Mouse (Mus musculus) lung, embryonic 15.5 days (tissue): Measurements from ENCODE around the gene Dmrt3. TPM values are rescaled to one million over a fixed set of nuclear protein-coding genes. Genes with fewer than 3 reads are reported as not detected.

Experiments used
- ATAC-seq: fragments of 200-750 bp; cut with Nextera tagmentation; 2 replicates; pipeline ENCODE4 v1.8.0; 2017; ENCODE audit warnings: moderate number of reproducible peaks, borderline replicate concordance; ENCODE audit not compliant: low FRiP score, low TSS enrichment; ENCODE audit errors: extremely low read depth
- H3K27ac ChIP-seq: fragments of 300-500 bp; sonication (generic); 2 replicates; pipeline ENCODE4 v1.5.1; 2015; ENCODE audit warnings: moderate library complexity, mild to moderate bottlenecking, inconsistent platforms
- H3K27me3 ChIP-seq: fragments of 300-500 bp; sonication (generic); 2 replicates; pipeline ENCODE4 v1.6.1; 2015; ENCODE audit warnings: inconsistent platforms
- H3K36me3 ChIP-seq: fragments of 300-500 bp; sonication (generic); 2 replicates; pipeline ENCODE4 v1.6.1; 2015; ENCODE audit warnings: inconsistent platforms
- H3K4me1 ChIP-seq: fragments of 300-500 bp; sonication (generic); 2 replicates; pipeline ENCODE4 v1.6.1; 2015; ENCODE audit warnings: inconsistent platforms
- H3K4me2 ChIP-seq: fragments of 300-500 bp; sonication (generic); 2 replicates; pipeline ENCODE4 v1.6.1; 2015; ENCODE audit warnings: inconsistent platforms, mild to moderate bottlenecking, moderate library complexity
- H3K4me3 ChIP-seq: fragments of 300-500 bp; sonication (generic); 2 replicates; pipeline ENCODE4 v1.5.1; 2015; ENCODE audit warnings: mild to moderate bottlenecking, inconsistent platforms
- H3K9ac ChIP-seq: fragments of 300-500 bp; sonication (generic); 2 replicates; pipeline ENCODE4 v1.6.1; 2015; ENCODE audit warnings: inconsistent platforms
- H3K9me3 ChIP-seq: fragments of 300-500 bp; sonication (generic); 2 replicates; pipeline ENCODE4 v1.6.1; 2016; ENCODE audit warnings: inconsistent platforms
- WGBS: fragments of 180-500 bp; shearing (Covaris S2); methylation state at CpG from one replicate; pipeline ENCODE4 v1.1.7; 2015; 5-methylcytosine and 5-hydroxymethylcytosine counted together
- polyA plus RNA-seq: library from polyadenylated mRNA; unstranded; fragments of >200 nt; fragmentation: Nextera tagmentation; extraction: Ambion mirVana; gene quantifications from 2 replicates; pipeline ENCODE4 v1.2.1, GENCODE M21; 2015

The Dmrt3 gene
- polyA plus RNA-seq, 1 experiment from 2014 or later, result 0.29 TPM

- Histone ChIP-seq H3K27ac (no peak overlapping the region), H3K9me3 (no peaks in the 10 kb centered on the region), H3K36me3 (no peaks in the 10 kb centered on the region), H3K27me3 (peaks cover 100% of the 10 kb centered on the region), H3K4me1 (peaks cover 33% of the 10 kb centered on the region), H3K9ac (no peak overlapping the region), H3K4me3 (no peak overlapping the region), H3K4me2 (0 out of 2 replicates have a peak overlapping the region, but pooled peaks have one; percentile 64)
- WGBS, result 2% methylated on average over 33 of the region's 33 CpGs
- ATAC-seq, result no peak
These were observed 895 bp upstream of the Dmrt3 start for GRCm38 (mm10) chr19:25608961-25609850.

DNA sequence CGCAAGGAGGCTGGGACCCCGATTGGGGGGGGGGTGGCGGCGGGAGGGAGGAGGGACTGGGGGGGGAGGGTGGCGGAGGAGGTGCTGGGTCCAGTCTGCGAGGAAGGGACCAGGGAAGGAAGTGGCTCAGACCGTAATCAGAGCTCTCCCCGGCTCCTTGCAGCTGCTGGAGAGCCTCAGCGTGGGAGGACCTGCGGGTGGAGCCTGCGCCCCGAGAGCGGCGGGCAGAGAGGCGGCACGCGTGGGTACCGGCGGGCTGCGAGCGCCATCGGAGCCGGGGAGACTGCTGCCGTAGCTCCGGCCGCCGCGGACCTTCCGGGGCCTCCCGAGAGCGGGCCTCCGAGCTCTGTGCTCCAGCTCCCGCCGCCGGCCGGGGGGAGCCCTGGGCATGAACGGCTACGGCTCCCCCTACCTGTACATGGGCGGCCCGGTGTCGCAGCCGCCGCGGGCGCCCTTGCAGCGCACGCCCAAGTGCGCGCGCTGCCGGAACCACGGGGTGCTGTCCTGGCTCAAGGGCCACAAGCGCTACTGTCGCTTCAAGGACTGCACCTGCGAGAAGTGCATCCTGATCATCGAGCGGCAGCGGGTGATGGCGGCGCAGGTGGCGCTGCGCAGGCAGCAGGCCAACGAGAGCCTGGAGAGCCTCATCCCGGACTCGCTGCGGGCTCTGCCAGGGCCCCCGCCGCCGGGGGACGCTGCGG is 460 bp downstream of the Dmrt3 start:
- peak; percentile 64 for ATAC-seq
- under 1% methylated on average over 64 of the region's 71 CpGs for WGBS

GRCm38 (mm10) chr19:25611116-25611515 is 1.0 kb downstream of the Dmrt3 start:
- peak overlapping the region; percentile 36 for H3K4me3 ChIP-seq
- no peak overlapping the region for H3K9ac ChIP-seq
- H3K27me3 ChIP-seq, result peaks cover 99% of the 10 kb centered on the region
- under 1% methylated on average over 41 of the region's 42 CpGs for WGBS
- H3K4me2 ChIP-seq, result peak overlapping the region; percentile 64
- peak; percentile 13; the same call in 1 of the 2 replicates for ATAC-seq
- H3K9me3 ChIP-seq, result no peaks in the 10 kb centered on the region
- H3K4me1 ChIP-seq, result peaks cover 26% of the 10 kb centered on the region
- H3K27ac ChIP-seq, result no peak overlapping the region
- H3K36me3 ChIP-seq, result no peaks in the 10 kb centered on the region

More for the DNA sequence above, 460 bp downstream of the Dmrt3 start:
- peak overlapping the region; percentile 64 for H3K4me2 ChIP-seq
- H3K9me3 ChIP-seq, result no peaks in the 10 kb centered on the region
- no peak overlapping the region for H3K27ac ChIP-seq
- H3K9ac ChIP-seq, result no peak overlapping the region
- H3K4me3 ChIP-seq, result peak overlapping the region; percentile 36
- H3K27me3 ChIP-seq, result peaks cover 99% of the 10 kb centered on the region
- H3K36me3 ChIP-seq, result no peaks in the 10 kb centered on the region
- peaks cover 32% of the 10 kb centered on the region for H3K4me1 ChIP-seq

DNA sequence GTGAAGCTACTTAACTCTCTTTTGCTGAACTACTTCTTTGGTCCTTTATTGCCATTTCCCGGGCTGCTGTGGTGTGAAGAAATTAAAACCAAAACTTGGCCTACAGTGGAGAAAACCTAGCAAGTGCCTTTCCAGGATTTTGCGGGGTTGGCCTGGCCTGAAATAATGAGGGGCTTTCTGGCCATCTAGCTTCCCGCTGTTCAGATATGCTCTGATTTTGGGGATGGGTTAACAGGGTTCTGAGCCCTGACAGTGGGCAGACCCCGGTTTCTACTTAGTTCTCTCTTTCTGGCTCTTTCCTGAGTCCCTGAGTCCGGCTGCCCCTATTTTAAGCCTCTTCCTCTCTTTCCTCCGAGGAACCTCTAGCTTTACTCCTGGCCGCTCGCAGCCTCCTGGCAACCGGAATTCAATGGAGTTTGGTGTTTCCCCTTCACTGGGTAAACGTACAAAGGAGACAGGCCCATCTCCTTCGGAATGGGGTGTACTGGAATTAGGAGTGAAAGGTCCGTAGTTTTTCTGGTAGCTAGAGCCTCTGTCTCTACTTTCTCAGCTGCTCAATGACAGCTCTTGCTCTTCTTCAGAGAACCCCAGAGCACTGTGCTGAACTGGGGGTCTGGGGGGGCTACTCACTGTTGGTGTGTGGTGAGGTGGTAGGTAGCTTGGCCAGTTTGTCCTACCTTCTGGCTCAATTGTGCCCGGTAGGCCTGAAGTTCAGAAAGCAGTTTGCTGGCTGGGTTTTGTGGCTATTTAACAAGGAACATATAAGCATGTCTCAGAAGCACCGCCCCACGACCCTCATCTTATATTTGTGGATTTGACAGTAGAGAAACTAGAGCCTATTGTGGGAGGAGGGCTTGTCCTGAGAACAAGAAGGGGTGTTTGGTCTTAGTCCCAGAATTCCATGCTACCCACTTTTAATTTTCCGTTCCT is 2.0 kb downstream of the Dmrt3 start:
- no peaks in the 10 kb centered on the region for H3K36me3 ChIP-seq
- no peak overlapping the region for H3K9ac ChIP-seq
- no peak overlapping the region for H3K27ac ChIP-seq
- no peak overlapping the region for H3K4me3 ChIP-seq
- peaks cover 23% of the 10 kb centered on the region for H3K4me1 ChIP-seq
- ATAC-seq, result no peak
- no peaks in the 10 kb centered on the region for H3K9me3 ChIP-seq
- peaks cover 99% of the 10 kb centered on the region for H3K27me3 ChIP-seq
- 11% methylated on average over 16 of the region's 16 CpGs for WGBS
- H3K4me2 ChIP-seq, result no peak overlapping the region

GRCm38 (mm10) chr19:25612806-25613295 is 2.8 kb downstream of the Dmrt3 start:
- Histone ChIP-seq H3K36me3 (no peaks in the 10 kb centered on the region), H3K4me1 (peaks cover 23% of the 10 kb centered on the region), H3K27me3 (peaks cover 99% of the 10 kb centered on the region), H3K27ac (no peak overlapping the region), H3K4me3 (no peak overlapping the region), H3K9me3 (no peaks in the 10 kb centered on the region), H3K9ac (no peak overlapping the region), H3K4me2 (no peak overlapping the region)
- ATAC-seq, result no peak
- 14% methylated on average over 6 of the region's 6 CpGs for WGBS

GRCm38 (mm10) chr19:25613476-25614300 is 3.6 kb downstream of the Dmrt3 start:
- WGBS, result 9% methylated on average over 13 of the region's 13 CpGs
- no peak overlapping the region for H3K4me3 ChIP-seq
- no peaks in the 10 kb centered on the region for H3K9me3 ChIP-seq
- H3K9ac ChIP-seq, result no peak overlapping the region
- H3K36me3 ChIP-seq, result no peaks in the 10 kb centered on the region
- H3K27ac ChIP-seq, result no peak overlapping the region
- ATAC-seq, result no peak
- peaks cover 99% of the 10 kb centered on the region for H3K27me3 ChIP-seq
- peaks cover 23% of the 10 kb centered on the region for H3K4me1 ChIP-seq
- no peak overlapping the region for H3K4me2 ChIP-seq

DNA sequence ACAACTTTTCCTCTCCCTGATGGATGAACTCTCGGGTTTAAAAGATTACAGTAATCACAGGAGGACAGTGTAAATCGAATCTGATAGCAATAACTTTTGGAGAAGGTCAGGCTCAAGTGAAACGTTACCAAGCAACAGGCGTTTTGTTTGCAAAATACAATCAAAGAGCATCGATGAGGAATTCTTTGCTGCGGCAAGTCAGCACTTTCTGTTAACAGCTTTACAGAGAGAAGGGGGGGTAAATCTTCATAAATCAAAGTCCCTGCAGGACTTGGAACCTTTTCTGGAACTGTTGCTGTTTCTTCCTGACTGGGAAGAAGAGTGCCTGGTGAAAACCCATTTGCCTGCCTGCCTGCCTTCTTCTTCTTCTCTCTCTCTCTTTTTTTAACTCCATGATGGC is 5.8 kb downstream of the Dmrt3 start:
- Histone ChIP-seq H3K9ac (no peak overlapping the region), H3K9me3 (no peaks in the 10 kb centered on the region), H3K4me3 (no peak overlapping the region), H3K27me3 (peaks cover 99% of the 10 kb centered on the region), H3K36me3 (no peaks in the 10 kb centered on the region), H3K4me1 (peaks cover 5% of the 10 kb centered on the region), H3K27ac (no peak overlapping the region), H3K4me2 (no peak overlapping the region)
- 4% methylated on average over 6 of the region's 6 CpGs for WGBS
- ATAC-seq, result no peak

DNA sequence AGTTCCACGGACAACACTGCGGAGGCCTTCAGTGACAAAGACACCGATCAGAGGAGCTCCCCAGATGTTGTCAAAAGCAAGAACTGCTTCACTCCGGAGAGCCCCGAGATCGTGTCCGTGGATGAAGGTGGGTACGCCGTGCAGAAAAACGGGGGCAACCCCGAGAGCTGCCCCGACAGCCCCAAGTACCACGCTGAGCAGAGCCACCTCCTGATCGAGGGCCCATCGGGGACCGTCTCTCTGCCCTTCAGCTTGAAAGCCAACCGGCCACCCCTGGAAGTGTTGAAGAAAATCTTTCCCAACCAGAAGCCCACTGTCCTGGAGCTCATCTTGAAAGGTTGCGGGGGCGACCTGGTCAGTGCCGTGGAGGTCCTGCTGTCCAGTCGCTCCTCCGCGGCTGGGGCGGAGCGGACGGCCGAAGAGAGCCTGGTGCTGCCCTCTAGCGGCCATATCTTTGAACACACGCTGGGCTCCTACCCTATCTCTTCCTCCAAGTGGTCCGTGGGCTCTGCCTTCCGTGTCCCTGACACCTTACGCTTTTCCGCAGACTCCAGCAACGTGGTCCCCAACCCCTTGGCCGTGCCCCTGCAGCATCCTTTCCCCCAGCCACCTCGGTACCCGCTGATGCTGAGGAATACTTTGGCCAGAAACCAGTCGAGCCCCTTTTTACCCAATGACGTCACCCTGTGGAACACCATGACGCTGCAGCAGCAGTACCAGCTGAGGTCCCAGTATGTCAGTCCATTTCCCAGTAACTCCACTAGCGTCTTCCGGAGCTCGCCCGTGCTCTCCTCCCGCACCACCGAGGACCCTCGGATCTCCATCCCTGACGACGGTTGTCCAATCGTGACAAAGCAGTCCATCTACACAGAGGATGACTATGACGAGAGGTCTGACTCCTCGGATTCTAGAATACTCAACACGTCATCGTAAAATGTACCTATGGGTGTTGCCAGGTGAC is 12.5 kb downstream of the Dmrt3 start:
- Histone ChIP-seq H3K4me2 (peak overlapping the region; percentile 56), H3K27ac (no peak overlapping the region), H3K4me1 (peaks cover 5% of the 10 kb centered on the region; the same call in 1 of the 2 replicates), H3K9me3 (no peaks in the 10 kb centered on the region), H3K4me3 (peak overlapping the region; percentile 23), H3K9ac (no peak overlapping the region), H3K36me3 (no peaks in the 10 kb centered on the region), H3K27me3 (peaks cover 92% of the 10 kb centered on the region)
- ATAC-seq, result peak; percentile 67; the same call in 1 of the 2 replicates
- WGBS, result 29% methylated on average over 54 of the region's 54 CpGs

GRCm38 (mm10) chr19:25628490-25628889 is 18.4 kb downstream of the Dmrt3 start:
- ATAC-seq, result no peak
- peaks cover 57% of the 10 kb centered on the region for H3K27me3 ChIP-seq

GRCm38 (mm10) chr19:25635119-25635518 is 25.0 kb downstream of the Dmrt3 start:
- peaks cover 6% of the 10 kb centered on the region; the same call in 1 of the 2 replicates for H3K4me1 ChIP-seq
- H3K27ac ChIP-seq, result no peak overlapping the region
- peak overlapping the region; percentile 61; the same call in 1 of the 2 replicates for H3K4me2 ChIP-seq
- H3K36me3 ChIP-seq, result no peaks in the 10 kb centered on the region
- no peak overlapping the region for H3K9ac ChIP-seq
- H3K4me3 ChIP-seq, result no peak overlapping the region
- WGBS, result 54% methylated on average over 5 of the region's 5 CpGs
- ATAC-seq, result no peak
- peaks cover 5% of the 10 kb centered on the region; the same call in 1 of the 2 replicates for H3K27me3 ChIP-seq
- H3K9me3 ChIP-seq, result no peaks in the 10 kb centered on the region

More at GRCm38 (mm10) chr19:25628490-25628889, 18.4 kb downstream of the Dmrt3 start:
- Histone ChIP-seq H3K9me3 (no peaks in the 10 kb centered on the region), H3K27ac (no peak overlapping the region), H3K9ac (no peak overlapping the region), H3K4me2 (no peak overlapping the region), H3K4me1 (no peaks in the 10 kb centered on the region), H3K4me3 (no peak overlapping the region), H3K36me3 (no peaks in the 10 kb centered on the region)
- WGBS, result 13% methylated on average over 9 of the region's 9 CpGs
